Mouse (Mus musculus) thymus, adult 2 months (tissue): ENCODE measurements around the gene Gm3020.
"Not testable (repeated sequence)": the region's sequence is repeated elsewhere in the genome, so short reads cannot be mapped to it uniquely, and the experiment has no call there.

ENCODE experiments used
- CTCF ChIP-seq: fragments of 200-500 bp; IDR thresholded peaks from 2 replicates; pipeline ENCODE4 v1.5.1; 2012; ENCODE audit warnings: mild to moderate bottlenecking, control low read depth, low read length, moderate library complexity, borderline replicate concordance; ENCODE audit not compliant: control insufficient read depth, poor library complexity, insufficient read depth; ENCODE audit errors: extremely low read depth
- POLR2A ChIP-seq: fragments of 200-500 bp; IDR thresholded peaks from 2 replicates; pipeline ENCODE4 v1.6.1; 2012; ENCODE audit warnings: mild to moderate bottlenecking, low read length, control low read depth, moderate library complexity; ENCODE audit not compliant: control insufficient read depth, poor library complexity, insufficient read depth; ENCODE audit errors: extremely low read depth

DNA sequence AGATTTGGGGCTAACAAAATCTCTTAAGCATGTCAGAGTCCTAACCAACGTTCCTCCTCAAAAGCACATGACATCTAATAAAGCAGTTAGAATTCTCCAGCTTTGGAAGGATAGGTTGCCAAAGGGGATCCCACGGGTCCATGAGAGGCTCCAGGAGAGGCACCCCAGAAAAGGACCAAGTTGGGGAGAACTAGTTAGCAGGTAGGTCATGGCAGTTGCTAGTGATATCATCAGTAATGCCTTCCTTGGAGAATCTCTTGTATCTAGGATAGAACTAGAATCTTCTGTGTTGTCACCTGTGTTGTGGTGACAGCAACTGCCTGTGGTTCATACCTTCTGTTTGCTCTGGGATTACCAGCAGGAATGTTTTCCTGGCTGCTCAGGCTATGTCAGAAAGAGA, 17.6 kb upstream of the Gm3020 start, which contains the start of gene Gm3012:
- TF ChIP-seq CTCF, POLR2A: not testable (repeated sequence)
